Mouse (Mus musculus): Measurements from ENCODE around the gene Dbp.

- TF ChIP-seq CTCF (conservative IDR thresholded peaks at IDR 0.05; ENCODE audit: low read length) (no peak), NANOG (IDR thresholded peaks at IDR 0.05; ENCODE audit: borderline replicate concordance, low read length) (no peak), POU5F1 (IDR thresholded peaks at IDR 0.05; ENCODE audit: borderline replicate concordance, low read length) (no peak)
These were observed 3.4 kb downstream of the Dbp start for GRCm38 (mm10) chr7:45708221-45708761.
